Mouse (Mus musculus) embryonic facial prominence, embryonic 12.5 days (tissue): ENCODE data around the gene Capn1. TPM values are rescaled to one million over a fixed set of nuclear protein-coding genes. Genes with fewer than 3 reads are reported as not detected.

ENCODE experiments used
- ATAC-seq: fragments of 200-750 bp; cut with Nextera tagmentation; 2 replicates; pipeline ENCODE4 v1.8.0; 2017; ENCODE audit not compliant: insufficient number of reproducible peaks, insufficient read depth, low FRiP score, low TSS enrichment
- H3K27ac ChIP-seq: fragments of 300-500 bp; sonication (generic); 2 replicates; pipeline ENCODE4 v1.5.1; 2016; ENCODE audit warnings: mild to moderate bottlenecking
- H3K27me3 ChIP-seq: fragments of 300-500 bp; sonication (generic); 2 replicates; pipeline ENCODE4 v1.6.1; 2016; ENCODE audit warnings: mild to moderate bottlenecking, moderate library complexity
- H3K36me3 ChIP-seq: fragments of 300-500 bp; sonication (generic); 2 replicates; pipeline ENCODE4 v1.6.1; 2016; ENCODE audit warnings: mild to moderate bottlenecking
- H3K4me1 ChIP-seq: fragments of 300-500 bp; sonication (generic); 2 replicates; pipeline ENCODE4 v1.6.1; 2016
- H3K4me2 ChIP-seq: fragments of 300-500 bp; sonication (generic); replicated peaks from 2 replicates; pipeline ENCODE4 v1.6.1; 2016; ENCODE audit warnings: mild to moderate bottlenecking, moderate library complexity
- H3K4me3 ChIP-seq: fragments of 300-500 bp; sonication (generic); 2 replicates; pipeline ENCODE4 v1.5.1; 2016; ENCODE audit warnings: mild to moderate bottlenecking
- H3K9ac ChIP-seq: fragments of 300-500 bp; sonication (generic); 2 replicates; pipeline ENCODE4 v1.6.1; 2016; ENCODE audit warnings: mild to moderate bottlenecking, moderate library complexity
- H3K9me3 ChIP-seq: fragments of 300-500 bp; sonication (generic); 2 replicates; pipeline ENCODE4 v1.6.1; 2016; ENCODE audit warnings: mild to moderate bottlenecking, moderate library complexity
- WGBS: fragments of 180-500 bp; shearing (Covaris S2); methylation state at CpG from one replicate; pipeline ENCODE4 v1.1.7; 2016; 5-methylcytosine and 5-hydroxymethylcytosine counted together
- polyA plus RNA-seq: library from polyadenylated mRNA; unstranded; fragments of >200 nt; fragmentation: Nextera tagmentation; extraction: Ambion mirVana; gene quantifications from 2 replicates; pipeline ENCODE4 v1.2.1, GENCODE M21; 2016

The Capn1 gene
- polyA plus RNA-seq, result 7.0 and 7.7 TPM in 2 replicates

DNA sequence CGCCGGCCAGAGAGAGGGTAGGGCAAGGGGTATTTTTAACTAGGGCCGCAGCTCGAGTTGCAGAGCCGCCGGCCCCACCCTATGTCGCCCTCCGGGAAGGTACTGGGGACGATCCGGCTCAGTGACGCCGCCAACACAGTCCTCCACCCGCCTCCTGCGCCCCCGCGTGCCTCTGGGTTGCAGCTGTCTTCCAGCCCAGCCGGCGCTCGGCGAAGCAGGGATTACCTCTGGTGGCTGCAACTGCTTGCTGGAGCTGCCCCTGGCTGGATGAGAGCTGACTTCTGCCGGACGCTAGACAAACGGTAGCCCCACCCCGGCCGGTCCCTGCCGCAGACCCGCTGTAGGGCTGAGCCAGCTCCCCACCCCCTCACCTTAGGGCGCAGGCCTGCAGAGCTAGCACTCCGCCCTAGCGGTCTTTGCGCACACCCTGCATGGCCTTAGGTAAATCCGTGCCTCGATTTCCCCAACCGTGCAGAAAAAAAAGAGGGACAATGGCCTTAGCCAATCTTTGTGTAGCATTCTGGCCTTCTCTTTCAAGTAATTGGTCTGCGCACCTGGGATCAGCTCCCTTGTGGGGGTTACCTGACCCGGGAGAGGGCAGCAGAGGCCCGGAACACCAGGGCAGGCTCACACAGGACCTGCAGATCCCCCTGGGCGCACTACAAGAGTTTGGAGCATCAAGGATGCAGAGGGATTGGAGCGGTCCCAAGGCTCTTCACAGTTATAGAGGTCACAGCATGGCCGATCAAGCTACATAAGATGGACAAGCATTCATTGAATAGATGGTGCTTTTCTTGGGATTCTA is at the start of gene Capn1:
Gene Capn1 (minus strand): TSS at position 387 of the 805 bp plus-strand sequence.
- peak within 1 kb of the TSS; percentile 30 for H3K27ac ChIP-seq
- peak; percentile 77 for ATAC-seq
- no peaks in the 10 kb centered on the region for H3K36me3 ChIP-seq
- peak within 1 kb of the TSS; percentile 76 for H3K4me2 ChIP-seq
- H3K9ac ChIP-seq, result peak within 1 kb of the TSS; percentile 63
- H3K9me3 ChIP-seq, result no peaks in the 10 kb centered on the region
- H3K4me3 ChIP-seq, result peak within 1 kb of the TSS; percentile 47
- peaks cover 18% of the 10 kb centered on the region; the same call in 1 of the 2 replicates for H3K27me3 ChIP-seq
- WGBS, result 3% methylated on average over 40 of the region's 40 CpGs
- H3K4me1 ChIP-seq, result peaks cover 5% of the 10 kb centered on the region; the same call in 1 of the 2 replicates

DNA sequence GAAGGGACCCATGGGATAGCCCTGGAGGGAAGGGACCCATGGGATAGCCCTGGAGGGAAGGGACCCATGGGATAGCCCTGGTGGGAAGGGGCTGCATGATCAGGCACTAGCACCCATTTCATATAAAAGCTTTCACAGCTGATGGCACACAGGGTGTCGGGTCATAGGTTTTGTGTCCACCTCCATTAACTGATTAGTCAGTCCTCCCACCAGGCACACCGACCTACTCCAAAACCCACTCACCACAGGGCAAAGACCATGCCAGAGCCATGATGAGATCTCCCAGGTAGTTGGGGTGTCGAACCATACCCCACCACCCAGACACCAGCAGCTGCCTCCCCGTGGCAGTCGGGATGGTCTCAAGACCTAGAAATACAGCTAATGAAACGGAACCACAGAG is 47.4 kb upstream of the Capn1 start:
- no peak overlapping the region for H3K4me3 ChIP-seq
- no peaks in the 10 kb centered on the region for H3K27me3 ChIP-seq
- H3K4me2 ChIP-seq, result peak overlapping the region; percentile 100; the same call in 1 of the 2 replicates
- ATAC-seq, result no peak
- 91% methylated on average over 6 of the region's 6 CpGs for WGBS
- peaks cover 37% of the 10 kb centered on the region for H3K4me1 ChIP-seq
- H3K9ac ChIP-seq, result peak overlapping the region; percentile 91; the same call in 1 of the 2 replicates
- H3K27ac ChIP-seq, result no peak overlapping the region
- H3K36me3 ChIP-seq, result peaks cover 13% of the 10 kb centered on the region; the same call in 1 of the 2 replicates
- no peaks in the 10 kb centered on the region for H3K9me3 ChIP-seq

DNA sequence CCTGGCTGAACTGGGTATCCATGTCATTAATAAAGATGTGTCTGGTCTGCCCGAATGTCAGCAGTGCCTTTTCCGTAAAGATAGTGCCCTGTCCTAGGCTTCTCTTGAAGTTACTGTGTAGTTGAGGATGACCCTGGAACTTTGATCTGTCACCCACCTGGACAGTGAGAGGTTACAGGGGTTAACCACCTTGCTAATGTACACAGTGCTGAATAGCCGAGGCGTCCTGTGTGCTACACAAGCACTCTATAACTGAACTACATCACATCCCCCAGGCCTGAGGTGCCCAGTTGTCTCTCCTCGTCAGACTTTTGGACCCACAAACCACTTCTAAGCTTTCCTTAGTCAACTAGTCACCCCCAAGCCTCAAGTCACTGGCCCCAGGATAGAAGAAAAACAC is 46.7 kb upstream of the Capn1 start:
- peak overlapping the region; percentile 91 for H3K9ac ChIP-seq
- H3K4me2 ChIP-seq, result peak overlapping the region; percentile 100
- no peak for ATAC-seq
- 71% methylated on average over 5 of the region's 5 CpGs for WGBS
- no peaks in the 10 kb centered on the region for H3K27me3 ChIP-seq
- H3K9me3 ChIP-seq, result no peaks in the 10 kb centered on the region
- H3K4me1 ChIP-seq, result peaks cover 35% of the 10 kb centered on the region
- no peak overlapping the region for H3K27ac ChIP-seq
- peak overlapping the region; percentile 76 for H3K4me3 ChIP-seq
- H3K36me3 ChIP-seq, result peaks cover 13% of the 10 kb centered on the region; the same call in 1 of the 2 replicates

DNA sequence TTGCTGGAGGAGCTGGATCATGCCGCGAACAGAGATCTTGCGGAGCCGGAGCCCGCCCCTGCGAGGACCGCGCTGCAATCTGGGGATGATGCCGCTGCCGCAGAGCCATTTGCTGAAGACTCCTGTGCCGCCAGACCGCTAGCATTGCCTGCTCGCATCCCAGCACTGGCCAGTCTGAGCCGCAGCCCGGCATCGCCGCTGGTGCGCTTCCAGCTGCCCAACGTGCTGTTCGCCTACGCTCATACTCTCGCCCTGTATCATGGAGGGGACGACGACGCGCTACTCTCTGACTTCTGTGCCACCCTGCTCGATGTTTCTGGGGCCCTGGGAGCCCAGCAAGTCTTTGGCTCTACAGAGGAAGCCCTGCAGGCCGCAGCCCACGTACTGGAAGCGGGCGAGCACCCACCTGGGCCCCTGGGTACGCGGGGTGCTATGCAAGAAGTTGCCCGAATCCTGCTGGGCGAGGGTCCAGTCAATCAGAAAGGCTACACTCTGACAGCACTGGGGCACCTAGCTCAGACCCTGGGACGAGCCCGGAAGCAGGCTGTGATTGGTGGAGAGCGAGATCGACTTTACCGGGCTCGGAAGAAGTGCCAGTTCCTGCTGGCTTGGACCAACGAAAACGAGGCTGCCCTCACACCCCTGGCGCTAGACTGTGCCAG is 46.1 kb upstream of the Capn1 start:
- Histone ChIP-seq H3K27me3 (no peaks in the 10 kb centered on the region), H3K9ac (peak overlapping the region; percentile 91), H3K4me1 (peaks cover 32% of the 10 kb centered on the region), H3K9me3 (no peaks in the 10 kb centered on the region), H3K27ac (peak overlapping the region; percentile 92), H3K4me2 (peak overlapping the region; percentile 100), H3K4me3 (peak overlapping the region; percentile 76), H3K36me3 (peaks cover 13% of the 10 kb centered on the region; the same call in 1 of the 2 replicates)
- 2% methylated on average over 44 of the region's 44 CpGs for WGBS
- no peak for ATAC-seq

DNA sequence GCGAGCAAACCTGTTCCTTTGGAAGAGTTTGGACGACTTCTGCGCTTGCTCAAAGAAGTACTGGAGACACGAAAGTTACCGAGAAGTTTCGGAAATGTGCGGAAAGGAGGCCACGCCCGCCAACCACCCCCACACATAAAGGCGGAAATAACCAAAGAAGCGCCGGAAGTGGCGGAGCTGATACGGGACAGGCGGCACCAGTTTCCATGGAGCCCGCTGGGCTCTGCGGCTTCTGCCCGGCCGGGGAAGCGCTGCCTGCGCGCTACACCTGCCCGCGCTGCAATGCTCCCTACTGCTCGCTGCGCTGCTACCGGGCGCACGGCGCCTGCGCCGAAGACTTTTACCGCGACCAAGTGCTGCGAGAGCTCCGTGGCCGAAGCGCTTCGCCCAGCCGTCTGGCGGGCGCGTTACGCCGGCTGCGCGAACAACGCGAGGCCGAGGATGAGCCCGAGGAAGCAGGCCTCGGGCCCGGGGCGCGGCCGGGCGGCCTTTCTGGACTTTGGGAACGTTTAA is 45.4 kb upstream of the Capn1 start, which contains the start of gene Znhit2:
Gene Znhit2 (plus strand): TSS at position 172 of the 513 bp plus-strand sequence.
- WGBS, result under 1% methylated on average over 58 of the region's 58 CpGs

DNA sequence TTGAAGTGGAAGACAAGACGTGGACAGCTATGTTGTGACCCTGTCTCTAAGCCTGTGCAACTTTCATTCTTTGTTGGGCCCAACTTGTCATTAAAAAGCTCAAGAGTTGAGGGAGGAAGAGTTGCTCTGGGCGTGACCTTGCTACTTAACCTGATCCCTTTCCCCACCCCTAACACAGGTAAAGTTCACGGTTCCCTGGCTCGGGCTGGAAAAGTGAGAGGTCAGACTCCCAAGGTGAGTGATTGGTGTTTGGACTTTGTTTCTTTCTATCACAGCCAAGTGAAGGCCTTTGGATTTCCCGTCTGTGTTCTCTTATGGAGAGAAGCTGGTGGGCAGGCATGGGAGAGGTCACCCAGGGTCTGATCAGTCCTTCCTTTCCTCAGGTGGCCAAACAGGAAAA is 43.3 kb upstream of the Capn1 start:
- Histone ChIP-seq H3K9ac (peak overlapping the region; percentile 92), H3K9me3 (no peaks in the 10 kb centered on the region), H3K4me3 (peak overlapping the region; percentile 86), H3K27me3 (no peaks in the 10 kb centered on the region), H3K4me1 (peaks cover 33% of the 10 kb centered on the region), H3K27ac (no peak overlapping the region), H3K36me3 (peaks cover 33% of the 10 kb centered on the region), H3K4me2 (peak overlapping the region; percentile 86)
- ATAC-seq, result no peak
- WGBS, result 86% methylated on average over 5 of the region's 5 CpGs

More for the DNA sequence above, 45.4 kb upstream of the Capn1 start, which contains the start of gene Znhit2:
- Histone ChIP-seq H3K27ac (peak within 1 kb of the TSS; percentile 92), H3K4me2 (peak within 1 kb of the TSS; percentile 100), H3K4me1 (peaks cover 32% of the 10 kb centered on the region), H3K9me3 (no peaks in the 10 kb centered on the region), H3K27me3 (no peaks in the 10 kb centered on the region), H3K9ac (peak within 1 kb of the TSS; percentile 91), H3K4me3 (peak within 1 kb of the TSS; percentile 76), H3K36me3 (peaks cover 15% of the 10 kb centered on the region; the same call in 1 of the 2 replicates)
- ATAC-seq, result peak; percentile 32; the same call in 1 of the 2 replicates

DNA sequence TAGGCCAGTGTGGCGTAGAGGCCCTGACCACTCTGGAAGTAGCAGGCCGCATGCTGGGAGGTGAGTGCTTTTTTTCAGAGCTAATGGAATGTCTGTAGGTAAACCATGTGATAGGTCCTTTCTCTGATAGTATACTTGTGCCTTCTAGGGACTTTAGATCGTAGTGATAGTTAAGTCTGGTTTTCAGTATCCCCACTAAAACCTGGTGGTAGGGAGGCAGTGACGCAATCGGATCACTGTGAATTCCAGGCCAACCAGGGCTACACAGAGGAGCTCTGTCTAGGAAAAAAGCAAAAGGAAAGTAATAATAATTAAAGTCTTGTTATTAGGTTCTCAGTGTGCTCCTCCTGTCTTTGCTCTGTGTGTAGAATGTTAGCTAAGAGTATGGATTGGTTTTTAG is 42.8 kb upstream of the Capn1 start:
- H3K4me2 ChIP-seq, result peak overlapping the region; percentile 86
- ATAC-seq, result no peak
- H3K27me3 ChIP-seq, result no peaks in the 10 kb centered on the region
- H3K4me3 ChIP-seq, result peak overlapping the region; percentile 86
- H3K4me1 ChIP-seq, result peaks cover 33% of the 10 kb centered on the region
- H3K9me3 ChIP-seq, result no peaks in the 10 kb centered on the region
- WGBS, result 40% methylated on average over 5 of the region's 5 CpGs
- peak overlapping the region; percentile 80 for H3K27ac ChIP-seq
- peaks cover 38% of the 10 kb centered on the region for H3K36me3 ChIP-seq
- H3K9ac ChIP-seq, result peak overlapping the region; percentile 92

DNA sequence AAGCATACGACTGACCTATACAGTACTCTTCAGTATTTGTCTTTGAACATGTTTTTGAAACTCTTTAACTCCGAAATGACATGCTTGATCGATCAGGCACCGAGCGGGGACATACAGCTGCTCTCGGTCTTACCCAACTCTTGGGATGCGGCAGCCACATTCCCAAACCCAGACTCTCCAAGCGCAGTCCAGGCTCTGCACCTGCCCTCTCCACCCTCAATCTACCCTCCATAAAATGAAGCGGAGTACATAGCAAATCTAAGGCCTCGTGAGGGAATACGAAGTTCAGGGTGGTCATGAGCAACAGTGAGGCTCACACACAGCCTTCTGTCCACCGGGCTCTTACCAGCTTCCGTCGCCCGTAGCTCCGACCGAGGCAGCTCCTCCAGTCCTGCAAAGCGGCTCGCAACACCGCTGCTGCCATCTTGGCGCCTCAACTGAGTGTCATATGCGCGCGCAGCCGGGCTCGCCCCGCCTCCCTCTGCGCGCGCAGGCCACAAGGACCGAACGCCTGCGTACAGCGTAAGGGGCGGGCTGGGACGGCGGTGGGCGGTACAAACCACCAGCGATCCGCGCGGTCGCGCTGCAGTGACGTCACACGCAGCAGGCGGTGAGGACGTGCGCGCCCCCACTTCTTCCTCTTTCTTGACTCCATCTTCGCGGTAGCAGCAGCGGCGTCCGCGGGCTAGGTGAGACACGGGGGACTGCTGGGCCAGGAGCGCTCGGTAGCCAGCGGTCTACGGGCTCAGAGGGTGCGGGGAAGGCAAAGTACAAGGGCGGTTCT is 41.8 kb upstream of the Capn1 start, which contains the start of the genes Mrpl49 and Fau:
Gene Mrpl49 (minus strand): TSS at position 473 of the 784 bp plus-strand sequence.
Gene Fau (plus strand): TSS at position 532 of the 784 bp plus-strand sequence.
- Histone ChIP-seq H3K27ac (peak within 1 kb of the TSS; percentile 80), H3K27me3 (no peaks in the 10 kb centered on the region), H3K9me3 (no peaks in the 10 kb centered on the region), H3K9ac (peak within 1 kb of the TSS; percentile 92), H3K36me3 (peaks cover 48% of the 10 kb centered on the region), H3K4me1 (peaks cover 28% of the 10 kb centered on the region), H3K4me2 (peak within 1 kb of the TSS; percentile 86), H3K4me3 (peak within 1 kb of the TSS; percentile 86)
- ATAC-seq, result peak; percentile 73
- under 1% methylated on average over 63 of the region's 63 CpGs for WGBS

DNA sequence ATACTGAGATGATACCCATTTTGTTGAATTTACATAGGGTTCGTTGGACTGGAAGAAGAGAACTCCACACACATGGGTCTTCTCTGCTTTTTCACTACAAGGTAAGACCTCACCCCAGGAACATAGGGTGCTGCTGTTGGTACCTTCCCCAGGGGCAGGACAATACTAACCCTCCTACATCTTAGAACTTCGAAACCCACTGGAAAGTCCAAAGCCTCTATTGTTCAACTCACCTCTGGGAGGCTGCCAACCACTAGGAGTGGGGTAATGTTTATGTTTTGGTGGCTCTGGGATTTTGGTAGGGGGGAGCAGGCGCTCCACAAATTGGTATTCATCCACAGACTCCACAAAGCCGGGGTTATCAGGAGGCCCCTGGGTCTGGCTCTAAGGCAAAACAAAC is 41.0 kb upstream of the Capn1 start:
- H3K4me2 ChIP-seq, result peak overlapping the region; percentile 86
- H3K9ac ChIP-seq, result peak overlapping the region; percentile 92
- H3K4me1 ChIP-seq, result peaks cover 19% of the 10 kb centered on the region
- no peak for ATAC-seq
- H3K9me3 ChIP-seq, result no peaks in the 10 kb centered on the region
- H3K36me3 ChIP-seq, result peaks cover 56% of the 10 kb centered on the region
- no peaks in the 10 kb centered on the region for H3K27me3 ChIP-seq
- peak overlapping the region; percentile 86 for H3K4me3 ChIP-seq
- no peak overlapping the region for H3K27ac ChIP-seq
- WGBS, result 61% methylated on average over 4 of the region's 4 CpGs

DNA sequence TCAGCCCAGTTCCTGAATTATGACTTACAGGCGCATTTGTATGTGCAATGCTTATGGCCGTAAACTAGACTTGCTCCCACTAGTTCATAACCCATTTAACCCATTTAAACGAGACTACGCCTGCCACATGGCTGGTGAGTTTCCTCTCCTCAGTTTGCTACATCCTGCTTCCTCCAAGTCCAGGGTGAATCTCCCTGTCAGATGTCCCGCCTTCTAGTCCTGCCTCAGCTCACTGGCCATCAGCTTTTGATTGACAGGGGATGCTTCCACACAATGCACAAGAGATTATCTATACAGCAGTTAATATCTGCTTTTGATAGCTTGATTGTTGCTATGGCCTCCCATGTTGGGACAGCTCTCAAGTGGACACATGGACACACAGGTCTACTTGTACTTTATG is 38.6 kb upstream of the Capn1 start:
- Histone ChIP-seq H3K4me3 (no peak overlapping the region), H3K27ac (no peak overlapping the region), H3K4me2 (no peak overlapping the region), H3K9ac (no peak overlapping the region), H3K4me1 (peaks cover 15% of the 10 kb centered on the region), H3K27me3 (no peaks in the 10 kb centered on the region), H3K36me3 (peaks cover 75% of the 10 kb centered on the region), H3K9me3 (no peaks in the 10 kb centered on the region)
- 89% methylated on average over 5 of the region's 5 CpGs for WGBS
- ATAC-seq, result no peak

DNA sequence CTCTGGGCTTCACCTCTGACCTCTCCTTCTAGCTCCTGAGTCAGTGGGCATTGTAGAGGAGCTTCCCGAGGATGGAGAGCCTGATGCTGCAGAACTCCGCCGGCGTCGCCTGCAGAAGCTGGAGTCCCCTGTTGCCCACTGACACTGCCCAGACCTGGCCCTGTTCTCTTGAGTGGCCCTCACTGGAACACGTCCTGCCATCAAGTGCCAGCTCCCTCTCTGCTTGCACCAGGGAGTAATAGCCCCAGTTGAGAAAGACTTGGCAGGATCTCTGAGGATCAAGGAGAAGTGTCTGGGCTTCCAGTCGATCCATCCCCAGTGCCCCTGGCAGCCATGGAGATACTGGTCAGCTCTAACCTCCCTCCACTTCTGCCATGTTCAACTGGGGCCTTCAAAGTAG is 36.8 kb upstream of the Capn1 start:
- no peak for ATAC-seq
- Histone ChIP-seq H3K4me1 (peaks cover 20% of the 10 kb centered on the region), H3K9me3 (no peaks in the 10 kb centered on the region), H3K36me3 (peaks cover 78% of the 10 kb centered on the region), H3K9ac (no peak overlapping the region), H3K27me3 (no peaks in the 10 kb centered on the region), H3K27ac (no peak overlapping the region), H3K4me3 (no peak overlapping the region), H3K4me2 (no peak overlapping the region)
- 89% methylated on average over 7 of the region's 7 CpGs for WGBS
